8 mouse cellular contexts compared by ENCODE assay signal in genomic region chr2:30716580-30717565, GRCm38 (mm10).
A peak's percentile ranks its signal among the peaks of the same experiment; 100 is the strongest.
DNase-seq lines count a peak whose midpoint lies in the region; ATAC-seq and TF ChIP-seq lines count a peak whose summit lies in the region.

No protein-coding gene starts in this region.

- 6% methylated on average over 24 of the region's 24 CpGs for WGBS in intestine, postnatal 0 days
- 6% methylated on average over 24 of the region's 24 CpGs for WGBS in liver, postnatal 0 days (ENCODE audit: insufficient replicate concordance)
- 30% methylated on average over 24 of the region's 24 CpGs for WGBS in olfactory bulb, adult 2 months

- H3K36me3 ChIP-seq in intestine, postnatal 0 days (ENCODE audit: control insufficient read depth, insufficient read depth), result no peaks in the 10 kb centered on the region
- H3K36me3 ChIP-seq in liver, postnatal 0 days (replicated peaks; ENCODE audit: insufficient read depth, low read length), result no peaks in the 10 kb centered on the region

- H3K27me3 ChIP-seq in intestine, postnatal 0 days (replicated peaks; ENCODE audit: control insufficient read depth, insufficient read depth, low read length), result no peaks in the 10 kb centered on the region
- H3K27me3 ChIP-seq in liver, postnatal 0 days (ENCODE audit: insufficient read depth, low read length), result peaks cover 26% of the 10 kb centered on the region

- H3K27ac ChIP-seq in intestine, postnatal 0 days (ENCODE audit: low read depth, low read length), result peak overlapping the region; percentile 83
- peak overlapping the region; percentile 64 for H3K27ac ChIP-seq in liver, postnatal 0 days (ENCODE audit: low read depth)
- peak overlapping the region; percentile 100 for H3K27ac ChIP-seq in olfactory bulb, adult 2 months (ENCODE audit: insufficient read depth, low read depth, low read length)

- peak; percentile 39 for TF ChIP-seq CTCF in intestine, postnatal 0 days (IDR thresholded peaks at IDR 0.05; ENCODE audit: low read depth)
- no peak for TF ChIP-seq CTCF in liver, postnatal 0 days (IDR thresholded peaks at IDR 0.05; ENCODE audit: low read depth)
- TF ChIP-seq CTCF in olfactory bulb, adult 2 months (IDR thresholded peaks at IDR 0.05; ENCODE audit: insufficient read depth, low read depth, low read length), result no peak

- H3K4me3 ChIP-seq in intestine, postnatal 0 days (ENCODE audit: low read depth, low read length), result peak overlapping the region; percentile 22
- H3K4me3 ChIP-seq in liver, postnatal 0 days (ENCODE audit: low read depth, low read length), result no peak overlapping the region
- no peak overlapping the region for H3K4me3 ChIP-seq in olfactory bulb, adult 2 months (ENCODE audit: insufficient read depth, low read depth, low read length)

- H3K4me1 ChIP-seq in intestine, postnatal 0 days (replicated peaks; ENCODE audit: control insufficient read depth, insufficient read depth, low read length), result peaks cover 22% of the 10 kb centered on the region
- H3K4me1 ChIP-seq in liver, postnatal 0 days (ENCODE audit: insufficient read depth), result peaks cover 35% of the 10 kb centered on the region
- peaks cover 73% of the 10 kb centered on the region for H3K4me1 ChIP-seq in olfactory bulb, adult 2 months (ENCODE audit: control insufficient read depth, insufficient read depth, low read length)

- no peak for ATAC-seq in cerebellum, adult (ENCODE audit: insufficient number of reproducible peaks, low FRiP score, low TSS enrichment)
- ATAC-seq in intestine, postnatal 0 days, result peak; percentile 28
- ATAC-seq in liver, postnatal 0 days, result no peak

- H3K9ac ChIP-seq in intestine, postnatal 0 days (ENCODE audit: low read depth, low read length), result peak overlapping the region; percentile 31
- 0 out of 2 replicates have a peak overlapping the region, but pooled peaks have one; percentile 4 for H3K9ac ChIP-seq in liver, postnatal 0 days (replicated peaks)

- DNase-seq in cerebellum, adult 11-12 months, result peak; percentile 82
- peak; percentile 73 to 81 for DNase-seq in cerebellum, postnatal 25 days
- peak; percentile 99 for DNase-seq in heart, adult 11 months
- DNase-seq in liver, postnatal 0 days, result peak; percentile 42
- DNase-seq in frontal cortex, postnatal 10 days (ENCODE audit: low spot score in 2 of 2), result no peak

- H3K9me3 ChIP-seq in intestine, postnatal 0 days (ENCODE audit: control insufficient read depth), result no peaks in the 10 kb centered on the region
- H3K9me3 ChIP-seq in liver, postnatal 0 days (ENCODE audit: low read length), result no peaks in the 10 kb centered on the region

- H3K4me2 ChIP-seq in intestine, postnatal 0 days (replicated peaks; ENCODE audit: low read depth), result peak overlapping the region; percentile 65
- H3K4me2 ChIP-seq in liver, postnatal 0 days (ENCODE audit: low read depth, low read length), result peak overlapping the region; percentile 32

- TF ChIP-seq EP300 in liver, postnatal 0 days (IDR thresholded peaks at IDR 0.05; ENCODE audit: low read depth), result no peak

- TF ChIP-seq POLR2A in olfactory bulb, adult 2 months (IDR thresholded peaks at IDR 0.05; ENCODE audit: insufficient read depth, low read depth, low read length), result 0 out of 2 replicates have a peak, but pooled peaks have one; percentile 22

Comparison
In these comparisons a context has a peak if more than half of its experiments do, and no peak if none do; other contexts are left out.
1. DNase-seq: peak in cerebellum, adult 11-12 months (single experiment), cerebellum, postnatal 25 days (2 of 2), heart, adult 11 months (single experiment) and liver, postnatal 0 days (single experiment); none in frontal cortex, postnatal 10 days (0 of 2).
2. Peak in every context shown above with its lines, with median percentiles within 50 percentile points of each other: H3K27ac ChIP-seq.